Mouse (Mus musculus): ENCODE measurements around the gene Cfap157. TPM values are rescaled to one million over a fixed set of nuclear protein-coding genes. Genes with fewer than 3 reads are reported as not detected.
A peak's percentile ranks its signal among the peaks of the same experiment; 100 is the strongest.

Gene Cfap157
- total RNA-seq, 2 experiments from 2014 or later = 0.29 TPM; not detected in 1

- intact Hi-C loops (cut with DNase I) = no loop called here
- no peak for DNase-seq (ENCODE audit: low spot score in 2 of 2)
These were observed 54.7 kb downstream of the Cfap157 start for GRCm38 (mm10) chr2:32729547-32729946.

- no peak for DNase-seq (ENCODE audit: low spot score in 2 of 2)
- intact Hi-C loops (cut with DNase I) = no loop called here
These were observed 55.8 kb downstream of the Cfap157 start for GRCm38 (mm10) chr2:32728463-32728862.

- intact Hi-C loops (cut with DNase I) = no loop called here
These were observed 56.8 kb downstream of the Cfap157 start for GRCm38 (mm10) chr2:32727435-32727834.

More at GRCm38 (mm10) chr2:32727435-32727834, 56.8 kb downstream of the Cfap157 start:
- DNase-seq (ENCODE audit: low spot score in 2 of 2) = peak; percentile 72 to 76

Other genes starting within 250 kb of the Cfap157 start
- gene Fam102a, start 249.1 kb downstream of the Cfap157 start, total RNA-seq (2021) = 10 to 100 TPM; 53.6 to 68.9 TPM
- 10 to 100 TPM; 74.8 to 77.0 TPM for gene Dpm2, start 213.6 kb downstream of the Cfap157 start, total RNA-seq (2021)
- 10 to 100 TPM in 1 of 2 experiments, 1 to 10 TPM in 1; 9.2 to 11.7 TPM for gene Pip5kl1, start 209.6 kb downstream of the Cfap157 start, total RNA-seq (2021)
- gene 9430097D07Rik, start 208.7 kb downstream of the Cfap157 start, total RNA-seq (2021) = 1 to 10 TPM; 1.1 to 1.4 TPM
- gene St6galnac4, start 197.3 kb downstream of the Cfap157 start, total RNA-seq (2021) = 10 to 100 TPM; 36.7 to 39.1 TPM
- 100 to 1,000 TPM; 121 to 135 TPM for gene St6galnac6, start 184.7 kb downstream of the Cfap157 start, total RNA-seq (2021)
- 100 to 1,000 TPM; 152 to 173 TPM for gene Ak1, start 162.7 kb downstream of the Cfap157 start, total RNA-seq (2021)
- gene Eng, start 137.8 kb downstream of the Cfap157 start, total RNA-seq (2021) = 10 to 100 TPM; 22.0 to 26.1 TPM
- 10 to 100 TPM in 1 of 2 experiments, 1 to 10 TPM in 1; 6.0 to 10.5 TPM for gene Fpgs, start 80.3 kb downstream of the Cfap157 start, total RNA-seq (2021)
- 100 to 1,000 TPM; 105 to 117 TPM for gene Cdk9, start 71.4 kb downstream of the Cfap157 start, total RNA-seq (2021)
- gene Sh2d3c, start 63.4 kb downstream of the Cfap157 start, total RNA-seq (2021) = 10 to 100 TPM; 33.3 to 45.8 TPM
- 1 to 10 TPM; 2.5 to 3.2 TPM for gene 6330409D20Rik, start 43.4 kb downstream of the Cfap157 start, total RNA-seq (2021)
- gene Tor2a, start 27.2 kb downstream of the Cfap157 start, total RNA-seq (2021) = 10 to 100 TPM; 27.8 to 29.9 TPM
- under 1 TPM; 0.41 to 0.72 TPM for gene Ttc16, start 8.8 kb downstream of the Cfap157 start, total RNA-seq (2021)
- gene Ptrh1, start 8.6 kb downstream of the Cfap157 start, total RNA-seq (2021) = 1 to 10 TPM; 7.2 to 9.2 TPM
- gene Stxbp1, start 62.8 kb upstream of the Cfap157 start, total RNA-seq (2021) = 1,000 to 10,000 TPM in 1 of 2 experiments, 100 to 1,000 TPM in 1; 963 to 1,065 TPM
- 10 to 100 TPM; 22.6 to 23.7 TPM for gene Fam129b, start 91.7 kb upstream of the Cfap157 start, total RNA-seq (2021)
- gene Rpl12, start 177.1 kb upstream of the Cfap157 start, total RNA-seq (2021) = 100 to 1,000 TPM; 107 to 115 TPM
- 10 to 100 TPM; 34.7 to 36.2 TPM for gene Lrsam1, start 177.2 kb upstream of the Cfap157 start, total RNA-seq (2021)
- gene Slc2a8, start 197.7 kb upstream of the Cfap157 start, total RNA-seq (2021) = 10 to 100 TPM; 26.9 to 27.1 TPM

All from left cerebral cortex, postnatal 36 days (tissue).